Mouse (Mus musculus): ENCODE measurements around the gene Nudt8. TPM values are rescaled to one million over a fixed set of nuclear protein-coding genes. Genes with fewer than 3 reads are reported as not detected.
"Not testable (repeated sequence)": the region's sequence is repeated elsewhere in the genome, so short reads cannot be mapped to it uniquely, and the experiment has no call there.

Gene Nudt8
- total and polyA plus RNA-seq, 2 experiments from 2014 or later: 25.9 to 29.1 TPM

- Histone ChIP-seq H3K9me3 (ENCODE audit: low read length) (no peaks in the 10 kb centered on the region), H3K27ac (no peak overlapping the region), H3K27me3 (ENCODE audit: insufficient read depth, low read length) (no peaks in the 10 kb centered on the region), H3K9ac (replicated peaks; ENCODE audit: low read length) (no peak overlapping the region), H3K4me3 (ENCODE audit: low read length) (no peak overlapping the region), H3K4me1 (ENCODE audit: insufficient read depth, low read length) (no peaks in the 10 kb centered on the region), H3K4me2 (ENCODE audit: low read depth, low read length) (no peak overlapping the region), H3K36me3 (ENCODE audit: insufficient read depth, low read length) (no peaks in the 10 kb centered on the region)
- no peak for TF ChIP-seq CTCF (IDR thresholded peaks at IDR 0.05; ENCODE audit: low read depth)
- ATAC-seq: no peak
- 66% methylated on average over 3 of the region's 3 CpGs for WGBS
- DNase-seq (ENCODE audit: low spot score): no peak
Observed at GRCm38 (mm10) chr19:3967258-3967657, 33.1 kb upstream of the Nudt8 start.

DNA sequence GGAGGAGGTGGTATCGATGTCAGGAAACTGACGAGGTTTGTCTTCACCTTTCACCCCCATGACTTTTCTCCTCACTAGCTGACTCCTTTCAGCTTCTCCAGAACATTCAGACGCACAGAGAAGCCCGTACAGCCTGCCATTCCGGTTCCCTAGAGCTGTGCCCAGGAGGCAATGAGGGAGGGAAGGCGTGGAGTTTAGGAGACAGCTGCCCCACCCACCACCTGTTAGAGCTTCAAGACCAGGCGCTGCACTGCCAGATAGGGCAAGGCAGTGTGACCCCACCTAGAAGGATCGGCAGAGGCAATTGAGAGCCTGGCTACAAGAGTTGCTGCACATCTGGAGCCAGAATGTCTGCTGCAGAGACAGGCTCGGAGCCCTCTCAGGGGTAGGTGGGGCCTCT lies 28.2 kb upstream of the Nudt8 start, which contains the start of gene Aldh3b2:
Gene Aldh3b2, plus strand, starts transcription at position 100 of the 400 bp plus-strand sequence.
- H3K27ac ChIP-seq: no peak within 1 kb of the TSS
- H3K4me1 ChIP-seq (ENCODE audit: insufficient read depth, low read length): no peaks in the 10 kb centered on the region
- H3K27me3 ChIP-seq (ENCODE audit: insufficient read depth, low read length): no peaks in the 10 kb centered on the region
- 60% methylated on average over 9 of the region's 9 CpGs for WGBS
- no peak within 1 kb of the TSS for H3K4me3 ChIP-seq (ENCODE audit: low read length)
- no peaks in the 10 kb centered on the region for H3K36me3 ChIP-seq (ENCODE audit: insufficient read depth, low read length)
- ATAC-seq (no peak), DNase-seq (ENCODE audit: low spot score) (no peak)
- H3K9ac ChIP-seq (replicated peaks; ENCODE audit: low read length): no peak within 1 kb of the TSS
- H3K4me2 ChIP-seq (ENCODE audit: low read depth, low read length): no peak within 1 kb of the TSS
- TF ChIP-seq CTCF (IDR thresholded peaks at IDR 0.05; ENCODE audit: low read depth): no peak
- no peaks in the 10 kb centered on the region for H3K9me3 ChIP-seq (ENCODE audit: low read length)

DNA sequence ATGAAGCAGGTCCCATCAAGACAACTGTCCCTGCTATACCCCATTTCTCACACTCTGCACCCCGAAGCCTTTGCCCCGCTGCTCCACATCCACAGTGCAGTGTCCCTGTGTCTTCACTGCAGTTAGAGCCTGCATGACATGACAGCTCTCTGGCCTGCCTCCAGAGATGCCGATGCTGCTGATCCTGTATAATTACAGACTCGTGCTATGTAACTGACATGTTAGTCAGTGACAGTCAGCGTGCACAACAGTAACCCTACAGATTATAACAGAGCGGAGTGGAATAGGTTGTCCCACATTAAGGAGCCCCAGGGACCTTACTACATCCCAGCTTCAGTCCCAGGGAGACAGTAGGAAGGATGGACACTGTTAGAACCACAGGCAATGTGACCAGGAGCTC lies 25.8 kb upstream of the Nudt8 start:
- not testable (repeated sequence) for H3K27ac ChIP-seq; H3K36me3 ChIP-seq (ENCODE audit: insufficient read depth, low read length); ATAC-seq; H3K4me1 ChIP-seq (ENCODE audit: insufficient read depth, low read length); H3K4me3 ChIP-seq (ENCODE audit: low read length); DNase-seq (ENCODE audit: low spot score); H3K9me3 ChIP-seq (ENCODE audit: low read length); H3K9ac ChIP-seq (replicated peaks; ENCODE audit: low read length); H3K4me2 ChIP-seq (ENCODE audit: low read depth, low read length); H3K27me3 ChIP-seq (ENCODE audit: insufficient read depth, low read length)
- WGBS: 58% methylated on average over 6 of the region's 6 CpGs

DNA sequence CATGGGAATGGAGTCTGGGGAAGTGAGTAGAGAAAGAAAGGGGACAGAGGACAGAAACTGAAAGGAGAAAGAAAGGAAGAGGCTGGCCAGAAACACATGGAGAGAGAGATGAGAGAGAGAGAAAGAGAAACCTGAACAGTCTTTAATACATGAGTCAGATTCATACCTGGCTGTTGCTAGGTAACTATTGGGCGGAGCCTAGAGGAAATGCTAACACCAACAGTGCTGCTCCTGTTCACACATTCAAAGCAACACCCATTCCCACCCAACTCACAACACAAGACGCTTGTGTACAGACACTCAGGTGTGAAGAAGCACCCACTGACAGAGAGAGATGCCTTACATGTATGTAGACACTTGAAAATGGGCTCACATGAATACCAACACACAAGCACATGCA lies 24.5 kb upstream of the Nudt8 start:
- no peaks in the 10 kb centered on the region for H3K27me3 ChIP-seq (ENCODE audit: insufficient read depth, low read length)
- 86% methylated on average over 2 of the region's 2 CpGs for WGBS
- no peaks in the 10 kb centered on the region for H3K9me3 ChIP-seq (ENCODE audit: low read length)
- H3K9ac ChIP-seq (replicated peaks; ENCODE audit: low read length): no peak overlapping the region
- H3K4me3 ChIP-seq (ENCODE audit: low read length): no peak overlapping the region
- H3K27ac ChIP-seq: no peak overlapping the region
- DNase-seq (ENCODE audit: low spot score) (no peak), ATAC-seq (no peak)
- TF ChIP-seq CTCF (IDR thresholded peaks at IDR 0.05; ENCODE audit: low read depth): no peak
- no peaks in the 10 kb centered on the region; the same call in 1 of the 2 replicates for H3K4me1 ChIP-seq (ENCODE audit: insufficient read depth, low read length)
- no peaks in the 10 kb centered on the region for H3K36me3 ChIP-seq (ENCODE audit: insufficient read depth, low read length)
- no peak overlapping the region for H3K4me2 ChIP-seq (ENCODE audit: low read depth, low read length)

- H3K27ac ChIP-seq: peak overlapping the region; percentile 26; the same call in 1 of the 2 replicates
- 20% methylated on average over 4 of the region's 4 CpGs for WGBS
- no peak overlapping the region for H3K4me3 ChIP-seq (ENCODE audit: low read length)
- no peaks in the 10 kb centered on the region for H3K9me3 ChIP-seq (ENCODE audit: low read length)
- H3K4me2 ChIP-seq (ENCODE audit: low read depth, low read length): no peak overlapping the region
- peaks cover 5% of the 10 kb centered on the region; the same call in 1 of the 2 replicates for H3K4me1 ChIP-seq (ENCODE audit: insufficient read depth, low read length)
- H3K27me3 ChIP-seq (ENCODE audit: insufficient read depth, low read length): no peaks in the 10 kb centered on the region
- H3K36me3 ChIP-seq (ENCODE audit: insufficient read depth, low read length): no peaks in the 10 kb centered on the region
- DNase-seq (ENCODE audit: low spot score) (peak; percentile 91), ATAC-seq (peak; percentile 82)
- peak; percentile 88 for TF ChIP-seq CTCF (IDR thresholded peaks at IDR 0.05; ENCODE audit: low read depth)
- no peak overlapping the region for H3K9ac ChIP-seq (replicated peaks; ENCODE audit: low read length)
Observed at GRCm38 (mm10) chr19:3980309-3980708, 20.1 kb upstream of the Nudt8 start.

GRCm38 (mm10) chr19:3980917-3981316 lies 19.5 kb upstream of the Nudt8 start:
- Histone ChIP-seq H3K4me1 (ENCODE audit: insufficient read depth, low read length) (peaks cover 5% of the 10 kb centered on the region; the same call in 1 of the 2 replicates), H3K4me2 (ENCODE audit: low read depth, low read length) (no peak overlapping the region), H3K27me3 (ENCODE audit: insufficient read depth, low read length) (no peaks in the 10 kb centered on the region), H3K27ac (no peak overlapping the region), H3K4me3 (ENCODE audit: low read length) (no peak overlapping the region), H3K36me3 (ENCODE audit: insufficient read depth, low read length) (no peaks in the 10 kb centered on the region), H3K9me3 (ENCODE audit: low read length) (no peaks in the 10 kb centered on the region), H3K9ac (replicated peaks; ENCODE audit: low read length) (no peak overlapping the region)
- no peak for TF ChIP-seq CTCF (IDR thresholded peaks at IDR 0.05; ENCODE audit: low read depth)
- no peak for DNase-seq (ENCODE audit: low spot score)
- WGBS: 85% methylated on average over 9 of the region's 9 CpGs
- ATAC-seq: no peak

- H3K4me2 ChIP-seq (ENCODE audit: low read depth, low read length): no peak overlapping the region
- no peak for TF ChIP-seq CTCF (IDR thresholded peaks at IDR 0.05; ENCODE audit: low read depth)
- no peak overlapping the region for H3K4me3 ChIP-seq (ENCODE audit: low read length)
- no peaks in the 10 kb centered on the region for H3K36me3 ChIP-seq (ENCODE audit: insufficient read depth, low read length)
- ATAC-seq (no peak), DNase-seq (ENCODE audit: low spot score) (no peak)
- no peaks in the 10 kb centered on the region for H3K27me3 ChIP-seq (ENCODE audit: insufficient read depth, low read length)
- no peak overlapping the region for H3K27ac ChIP-seq
- H3K9me3 ChIP-seq (ENCODE audit: low read length): no peaks in the 10 kb centered on the region
- peaks cover 5% of the 10 kb centered on the region; the same call in 1 of the 2 replicates for H3K4me1 ChIP-seq (ENCODE audit: insufficient read depth, low read length)
- WGBS: 35% methylated on average over 9 of the region's 9 CpGs
- H3K9ac ChIP-seq (replicated peaks; ENCODE audit: low read length): no peak overlapping the region
Observed at GRCm38 (mm10) chr19:3983527-3984200, 16.7 kb upstream of the Nudt8 start.
